Mouse (Mus musculus): Measurements from ENCODE around the gene Alk. TPM values are rescaled to one million over a fixed set of nuclear protein-coding genes. Genes with fewer than 3 reads are reported as not detected.

Alk gene
- total RNA-seq (2021), result not detected

DNA sequence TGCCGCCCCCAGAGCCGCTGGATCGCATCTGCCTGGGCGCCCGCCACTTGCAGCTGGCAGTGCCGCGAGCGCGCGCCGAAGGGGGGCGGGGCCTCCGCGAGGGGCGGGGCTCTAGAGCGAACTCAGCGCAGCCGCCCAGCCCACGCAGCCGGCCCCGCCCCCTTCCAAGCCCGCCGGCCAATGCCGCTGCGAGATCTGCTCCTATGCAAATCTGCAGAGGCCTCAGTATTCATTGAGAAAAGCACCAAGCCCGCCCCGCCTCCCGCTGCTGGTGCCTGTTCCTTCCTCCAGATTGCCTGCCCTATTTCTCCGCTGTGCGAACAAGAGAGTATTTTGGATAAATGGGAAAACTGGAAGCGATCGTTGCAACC, at the start of gene Alk:
Gene Alk (minus strand): TSS at position 18 of the 371 bp plus-strand sequence.
- DNase-seq, result peak; percentile 76 to 81
- intact Hi-C loops (cut with DNase I), result loop anchor here (10.0 kb wide), 1 partner anchor 640 kb away; no protein-coding TSS in a partner anchor

DNA sequence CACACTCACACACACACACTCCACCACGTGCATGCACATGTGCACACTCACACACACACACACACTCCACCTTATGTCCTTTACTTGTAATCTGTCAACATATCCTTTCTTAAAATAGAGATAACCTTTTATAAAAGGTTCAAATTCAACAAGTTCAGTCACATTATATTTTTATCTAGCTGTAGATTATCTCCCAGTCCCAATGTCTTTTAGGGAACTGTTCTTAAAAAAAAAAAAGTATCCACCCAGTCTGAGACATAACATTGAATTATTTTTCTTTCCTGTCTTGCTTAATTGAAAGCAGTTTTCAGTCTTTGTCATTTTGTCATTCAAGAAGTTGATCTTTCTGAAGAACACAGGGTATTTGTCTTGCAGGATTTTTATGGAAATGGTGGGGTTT, 48.4 kb upstream of the Alk start:
- DNase-seq, result no peak
- intact Hi-C loops (cut with DNase I), result no loop called here

- intact Hi-C loops (cut with DNase I), result no loop called here
- DNase-seq, result no peak
Observed at GRCm38 (mm10) chr17:72648607-72649217, 44.3 kb upstream of the Alk start.

GRCm38 (mm10) chr17:72646167-72646566, 41.7 kb upstream of the Alk start:
- DNase-seq, result no peak
- intact Hi-C loops (cut with DNase I), result no loop called here

DNA sequence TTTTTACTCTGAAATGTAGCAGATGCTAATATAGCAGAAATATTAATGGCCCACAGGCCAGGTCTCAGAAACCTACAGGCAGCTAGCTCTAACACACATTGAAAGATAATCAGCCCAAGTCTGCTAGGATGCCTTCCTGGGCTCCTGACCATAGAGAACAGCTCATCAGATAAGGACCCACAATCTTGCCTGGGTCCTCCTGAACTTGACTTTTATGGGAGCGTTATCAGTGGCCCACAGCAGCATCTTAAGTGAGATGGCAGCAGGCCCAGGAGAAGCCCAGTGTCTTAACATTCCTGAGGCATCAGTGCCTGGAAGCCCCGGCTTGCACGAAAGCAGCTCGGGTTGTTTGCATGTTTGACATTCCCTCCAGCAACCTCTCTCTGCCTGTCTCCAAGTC, 35.7 kb upstream of the Alk start:
- intact Hi-C loops (cut with DNase I), result no loop called here
- DNase-seq, result no peak

DNA sequence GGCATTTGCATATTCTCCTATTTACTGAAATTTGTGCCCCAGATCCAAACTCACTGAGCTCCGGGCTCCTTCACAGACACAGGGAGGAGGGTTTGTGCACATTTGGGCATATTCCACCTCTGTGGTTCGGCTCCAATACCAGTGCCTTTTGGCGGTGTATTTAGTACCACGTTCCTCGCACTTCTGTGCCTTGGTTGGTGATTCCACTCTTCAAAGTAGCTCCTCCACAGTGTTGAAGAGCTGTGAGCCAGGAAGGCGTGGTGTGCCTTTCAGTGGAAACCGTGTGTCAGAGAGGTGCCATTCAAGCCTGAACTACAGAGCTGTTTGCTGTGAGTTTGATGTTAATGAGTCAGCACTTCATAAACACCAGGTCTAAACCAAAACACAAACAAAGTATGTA, 35.0 kb upstream of the Alk start:
- no peak for DNase-seq
- intact Hi-C loops (cut with DNase I), result no loop called here

- intact Hi-C loops (cut with DNase I), result loop anchor here (1.0 to 10.0 kb wide), 2 partner anchors 175 to 641 kb away; no protein-coding TSS in a partner anchor
- DNase-seq, result peak; percentile 79 to 89
Observed at GRCm38 (mm10) chr17:72606251-72606650, 1.8 kb upstream of the Alk start.

- intact Hi-C loops (cut with DNase I), result loop anchor here (2.0 to 10.0 kb wide), 2 partner anchors 639 to 941 kb away; no protein-coding TSS in a partner anchor
- DNase-seq, result peak in 1 of 2 experiments; percentile 3
Observed at GRCm38 (mm10) chr17:72603886-72604609, 379 bp downstream of the Alk start.

GRCm38 (mm10) chr17:72603118-72603885, 1.1 kb downstream of the Alk start:
- intact Hi-C loops (cut with DNase I), result loop anchor here (2.0 to 10.0 kb wide), 2 partner anchors 639 to 941 kb away; no protein-coding TSS in a partner anchor

GRCm38 (mm10) chr17:72600806-72601205, 3.6 kb downstream of the Alk start:
- DNase-seq, result no peak

More at GRCm38 (mm10) chr17:72603118-72603885, 1.1 kb downstream of the Alk start:
- DNase-seq, result peak; percentile 86 to 92

DNA sequence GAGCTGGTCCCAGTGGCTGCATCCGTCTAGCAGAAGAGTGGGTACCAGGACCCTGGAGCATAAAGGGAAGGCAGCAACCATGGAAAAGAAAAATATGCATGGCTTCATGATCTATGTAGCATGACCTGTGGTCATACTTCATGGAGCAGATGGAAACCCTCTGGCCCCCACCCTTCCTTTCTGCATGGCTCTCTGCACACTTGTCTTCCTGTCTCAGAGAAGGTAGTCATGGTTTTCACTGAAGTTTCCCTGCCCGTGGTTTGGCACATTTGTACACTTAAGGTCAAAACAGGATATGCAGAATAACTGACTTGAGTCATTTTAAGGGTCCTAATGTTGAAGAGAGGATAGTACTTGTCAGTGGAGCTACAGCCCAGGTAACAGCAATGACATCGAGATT, 16.8 kb downstream of the Alk start:
- intact Hi-C loops (cut with DNase I), result no loop called here
- no peak for DNase-seq

More at GRCm38 (mm10) chr17:72600806-72601205, 3.6 kb downstream of the Alk start:
- intact Hi-C loops (cut with DNase I), result loop anchor here (10.0 kb wide), 1 partner anchor 636 kb away; no protein-coding TSS in a partner anchor

- intact Hi-C loops (cut with DNase I), result no loop called here
- peak in 1 of 2 experiments; percentile 4 for DNase-seq
Observed at GRCm38 (mm10) chr17:72580142-72580541, 24.3 kb downstream of the Alk start.

DNA sequence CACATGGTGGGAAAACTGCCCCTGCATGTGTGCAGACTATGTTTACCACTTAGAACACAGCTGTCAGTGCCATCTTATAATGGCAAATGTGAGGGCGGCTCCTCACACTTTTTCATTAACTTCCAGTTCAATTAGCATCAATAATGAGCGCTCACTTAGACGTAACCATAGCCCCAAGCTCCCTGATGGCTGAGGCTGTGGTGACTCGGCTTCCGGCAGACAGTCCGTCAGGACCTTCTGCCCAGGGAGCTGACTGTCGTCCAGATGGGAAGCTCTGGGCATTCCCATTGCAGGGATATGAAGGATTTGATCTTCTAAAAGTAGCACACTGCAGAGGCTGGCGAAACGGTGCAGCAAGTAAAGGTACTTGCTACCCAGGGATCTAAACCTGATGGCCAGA, 25.1 kb downstream of the Alk start:
- no peak for DNase-seq
- intact Hi-C loops (cut with DNase I), result no loop called here

- intact Hi-C loops (cut with DNase I), result no loop called here
- DNase-seq, result no peak
Observed at GRCm38 (mm10) chr17:72571379-72571778, 33.0 kb downstream of the Alk start.

- no peak for DNase-seq
- intact Hi-C loops (cut with DNase I), result no loop called here
Observed at GRCm38 (mm10) chr17:72569491-72569890, 34.9 kb downstream of the Alk start.

DNA sequence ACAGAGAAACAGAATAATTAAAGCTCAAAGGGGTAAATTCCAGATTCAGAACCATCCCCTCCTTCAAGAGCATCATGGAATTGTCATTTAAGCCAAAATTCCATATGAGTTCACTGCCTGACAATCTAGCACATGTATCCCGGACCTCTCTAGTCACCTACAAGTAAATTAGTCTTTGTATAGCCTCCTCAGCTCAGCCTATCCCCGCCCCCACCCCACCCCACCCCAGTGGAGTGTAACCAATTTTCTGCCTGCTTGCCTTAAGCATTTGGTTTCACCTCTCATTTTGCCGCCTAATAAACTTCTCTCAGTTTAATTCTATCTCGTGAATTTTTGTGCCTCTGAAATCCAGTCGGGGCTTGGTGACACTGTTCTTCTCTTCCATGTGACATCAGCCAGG, 41.0 kb downstream of the Alk start:
- intact Hi-C loops (cut with DNase I), result no loop called here
- DNase-seq, result no peak

DNA sequence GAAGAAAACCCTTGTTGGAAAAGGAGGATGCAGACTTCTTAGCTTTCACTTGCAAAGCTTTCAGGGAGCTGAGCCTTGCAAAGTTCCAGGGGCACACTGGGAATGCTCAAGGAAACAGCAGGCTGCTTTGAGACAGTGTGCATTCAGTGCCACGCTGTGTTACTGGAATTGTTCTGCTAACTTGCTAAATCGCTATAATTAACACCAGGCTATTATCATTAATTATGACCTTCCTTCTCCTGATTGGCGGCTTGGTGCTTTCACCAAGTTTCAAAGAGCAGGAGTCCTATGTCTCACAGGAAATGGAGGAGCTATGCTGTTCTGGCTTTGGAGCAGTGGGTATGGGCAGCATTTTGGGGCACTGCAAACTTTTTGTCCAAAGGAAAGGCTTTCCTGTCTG, 43.0 kb downstream of the Alk start:
- intact Hi-C loops (cut with DNase I), result no loop called here
- DNase-seq, result no peak

DNA sequence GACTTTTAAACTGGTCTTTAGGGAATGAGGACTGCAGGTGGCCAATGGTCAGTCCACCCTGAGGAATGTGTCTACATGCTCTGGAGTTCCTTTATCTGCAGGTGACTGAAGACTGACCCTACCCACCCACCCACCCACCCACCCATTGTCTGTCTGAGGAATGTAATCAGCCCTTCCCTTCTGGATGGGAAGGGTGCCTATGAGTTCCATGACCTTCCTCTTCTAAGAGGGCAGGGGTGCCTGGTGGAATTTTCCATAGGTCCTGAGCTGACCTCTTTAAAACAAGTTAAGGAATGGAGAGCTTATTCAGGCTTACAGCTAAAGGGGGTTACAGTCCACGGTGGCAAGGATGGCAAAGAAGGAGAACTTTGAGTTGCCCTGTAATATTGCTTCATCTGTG, 43.7 kb downstream of the Alk start:
- intact Hi-C loops (cut with DNase I), result no loop called here
- no peak for DNase-seq

DNA sequence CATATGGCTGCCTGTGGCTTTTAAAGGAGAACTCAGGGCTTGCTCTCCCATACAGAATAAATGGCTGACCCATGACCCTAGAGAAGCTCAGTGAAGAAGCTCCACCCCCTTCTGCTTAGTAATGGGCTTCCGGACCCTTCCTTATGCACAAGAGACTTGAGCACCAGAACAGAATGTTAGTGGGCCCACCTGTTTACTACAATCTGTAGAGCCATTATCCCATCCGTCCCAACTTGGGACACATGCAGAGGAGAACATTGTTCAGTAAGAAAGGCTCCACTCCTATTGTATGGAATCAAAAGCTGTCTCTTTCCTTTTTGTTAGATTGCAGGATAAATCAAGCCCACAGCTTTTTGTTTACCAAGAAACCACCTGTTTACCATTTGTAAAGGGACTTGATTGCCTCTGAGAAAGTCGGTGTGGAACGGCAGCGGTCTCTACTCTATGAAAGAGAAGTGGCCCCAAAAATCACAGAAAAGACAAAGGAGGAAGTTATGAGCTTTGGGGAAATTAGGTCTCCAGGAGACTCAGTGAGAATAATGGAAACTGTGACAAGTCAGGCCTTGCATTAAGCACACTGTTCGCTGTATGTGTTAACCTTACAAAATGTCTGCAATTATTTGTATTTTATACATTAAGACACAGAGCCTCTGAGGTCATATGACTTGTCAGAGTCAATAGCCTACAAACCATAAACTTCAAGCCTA, 47.2 kb downstream of the Alk start:
- intact Hi-C loops (cut with DNase I), result no loop called here
- no peak for DNase-seq

GRCm38 (mm10) chr17:72546274-72546673, 58.2 kb downstream of the Alk start:
- DNase-seq, result no peak
- intact Hi-C loops (cut with DNase I), result no loop called here

DNA sequence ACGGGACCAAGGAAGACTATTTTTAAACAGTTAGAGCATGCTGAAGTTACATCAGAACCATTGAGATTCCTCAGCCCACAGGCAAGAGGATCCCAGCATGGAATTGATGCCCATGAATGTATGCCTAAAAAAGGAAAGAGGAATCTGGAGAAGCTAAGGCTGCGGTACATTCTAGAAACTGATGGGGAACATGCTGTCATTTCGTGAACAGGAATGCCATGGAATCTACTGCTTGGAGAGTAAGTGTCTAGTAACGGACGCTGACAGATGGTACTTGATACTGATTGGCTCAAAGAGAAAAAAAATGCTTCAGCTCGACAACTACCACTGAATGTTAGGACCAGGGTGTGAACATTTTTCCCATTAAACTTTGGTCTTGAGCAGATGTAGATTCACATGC, 69.1 kb downstream of the Alk start:
- intact Hi-C loops (cut with DNase I), result no loop called here
- DNase-seq, result no peak

Data from heart, postnatal 10 days (tissue).